Comparison of ENCODE assay signal across 29 mouse cellular contexts in the genomic region with DNA sequence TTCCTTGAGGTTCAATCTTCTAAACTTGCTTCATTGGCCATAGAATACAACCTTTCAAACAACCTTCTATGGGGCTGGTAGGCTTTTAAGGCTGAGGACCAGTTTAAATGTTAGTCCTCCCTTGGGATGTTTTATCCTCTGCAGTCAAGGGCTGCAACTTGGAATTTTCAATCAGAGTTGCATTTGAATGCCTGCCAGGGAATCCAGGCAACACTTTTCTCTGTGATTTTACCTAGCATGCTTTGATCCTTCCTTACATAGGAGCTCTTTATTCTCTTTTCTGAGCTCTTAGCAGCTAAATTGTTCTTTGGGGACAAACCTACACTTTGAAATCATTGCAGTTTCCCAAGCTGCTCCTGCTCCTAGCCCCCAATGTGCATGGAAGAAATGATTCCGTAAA.
A peak's percentile ranks its signal among the peaks of the same experiment; 100 is the strongest.
DNase-seq lines count a peak whose midpoint lies in the region; ATAC-seq and TF ChIP-seq lines count a peak whose summit lies in the region.
"Had no signal": no experiment of that assay in that cellular context is flagged by ENCODE, and none has a peak within 500 bp of the region (broad histone marks: within the 10 kb centered on the region; RNA-seq: fewer than 3 reads in every experiment).

No protein-coding gene starts in this region.

- no peaks in the 10 kb centered on the region for H3K36me3 ChIP-seq in forebrain, embryonic 12.5 days (replicated peaks)
- no peaks in the 10 kb centered on the region for H3K36me3 ChIP-seq in forebrain, embryonic 16.5 days (ENCODE audit: control insufficient read depth, insufficient read depth)
- H3K36me3 ChIP-seq in lung, embryonic 14.5 days (ENCODE audit: insufficient read depth) = no peaks in the 10 kb centered on the region
- H3K36me3 ChIP-seq in limb, embryonic 15.5 days = no peaks in the 10 kb centered on the region
- H3K36me3 ChIP-seq in heart, adult 2 months (ENCODE audit: control insufficient read depth, insufficient read depth, low read length) = no peaks in the 10 kb centered on the region
- H3K36me3 ChIP-seq: embryonic facial prominence, embryonic 15.5 days; heart, embryonic 12.5 days; intestine, embryonic 15.5 days; midbrain, embryonic 13.5 days; neural tube, embryonic 12.5 days had no signal

- no peak overlapping the region for H3K9ac ChIP-seq in forebrain, embryonic 12.5 days
- no peak overlapping the region for H3K9ac ChIP-seq in forebrain, embryonic 16.5 days (replicated peaks; ENCODE audit: low read depth, low read length)
- H3K9ac ChIP-seq in lung, embryonic 14.5 days = no peak overlapping the region
- no peak overlapping the region for H3K9ac ChIP-seq in limb, embryonic 15.5 days
- no peak overlapping the region for H3K9ac ChIP-seq in heart, adult 2 months (ENCODE audit: low read depth, low read length)
- H3K9ac ChIP-seq: embryonic facial prominence, embryonic 15.5 days; heart, embryonic 12.5 days; intestine, embryonic 15.5 days; midbrain, embryonic 13.5 days; neural tube, embryonic 12.5 days had no signal

- H3K4me1 ChIP-seq in forebrain, embryonic 12.5 days = peaks cover 9% of the 10 kb centered on the region
- peaks cover 4% of the 10 kb centered on the region; the same call in 1 of the 2 replicates for H3K4me1 ChIP-seq in forebrain, embryonic 16.5 days (replicated peaks; ENCODE audit: control insufficient read depth, insufficient read depth, low read length)
- no peaks in the 10 kb centered on the region for H3K4me1 ChIP-seq in lung, embryonic 14.5 days (ENCODE audit: insufficient read depth)
- peaks cover 12% of the 10 kb centered on the region for H3K4me1 ChIP-seq in limb, embryonic 15.5 days
- H3K4me1 ChIP-seq in heart, adult 2 months (ENCODE audit: control insufficient read depth, insufficient read depth, low read length) = peaks cover 3% of the 10 kb centered on the region; the same call in 1 of the 2 replicates
- H3K4me1 ChIP-seq: intestine, embryonic 15.5 days; neural tube, embryonic 12.5 days had no signal

- no peak overlapping the region for H3K4me2 ChIP-seq in forebrain, embryonic 12.5 days
- no peak overlapping the region for H3K4me2 ChIP-seq in forebrain, embryonic 16.5 days (ENCODE audit: low read length)
- no peak overlapping the region for H3K4me2 ChIP-seq in lung, embryonic 14.5 days
- no peak overlapping the region for H3K4me2 ChIP-seq in limb, embryonic 15.5 days
- H3K4me2 ChIP-seq: embryonic facial prominence, embryonic 15.5 days; heart, embryonic 12.5 days; intestine, embryonic 15.5 days; liver, embryonic 11.5 days; midbrain, embryonic 13.5 days; neural tube, embryonic 12.5 days had no signal

- 78% methylated on average over 1 of the region's 1 CpGs for WGBS in forebrain, embryonic 12.5 days
- WGBS in forebrain, embryonic 16.5 days = 52% methylated on average over 1 of the region's 1 CpGs
- WGBS in lung, embryonic 14.5 days = 89% methylated on average over 1 of the region's 1 CpGs
- WGBS in limb, embryonic 15.5 days = 44% methylated on average over 1 of the region's 1 CpGs
- 91% methylated on average over 1 of the region's 1 CpGs for WGBS in heart, adult 2 months

- TF ChIP-seq EP300 in heart, adult 2 months (IDR thresholded peaks at IDR 0.05; ENCODE audit: insufficient read depth, low read depth, low read length) = no peak

- H3K27me3 ChIP-seq in forebrain, embryonic 12.5 days = no peaks in the 10 kb centered on the region
- no peaks in the 10 kb centered on the region for H3K27me3 ChIP-seq in forebrain, embryonic 16.5 days (replicated peaks; ENCODE audit: control insufficient read depth, insufficient read depth, low read length)
- no peaks in the 10 kb centered on the region for H3K27me3 ChIP-seq in lung, embryonic 14.5 days (ENCODE audit: insufficient read depth, low read length)
- no peaks in the 10 kb centered on the region for H3K27me3 ChIP-seq in limb, embryonic 15.5 days
- no peaks in the 10 kb centered on the region for H3K27me3 ChIP-seq in heart, adult 2 months (ENCODE audit: control insufficient read depth, insufficient read depth, low read length)
- H3K27me3 ChIP-seq: embryonic facial prominence, embryonic 15.5 days; heart, embryonic 12.5 days; intestine, embryonic 15.5 days; megakaryocyte, embryonic 14.5 days; midbrain, embryonic 13.5 days; neural tube, embryonic 12.5 days; Patski had no signal

- H3K4me3 ChIP-seq in forebrain, embryonic 12.5 days (replicated peaks) = no peak overlapping the region
- no peak overlapping the region for H3K4me3 ChIP-seq in forebrain, embryonic 16.5 days (replicated peaks; ENCODE audit: low read length)
- H3K4me3 ChIP-seq in lung, embryonic 14.5 days (ENCODE audit: low read depth, low read length) = no peak overlapping the region
- H3K4me3 ChIP-seq in limb, embryonic 15.5 days = no peak overlapping the region
- no peak overlapping the region for H3K4me3 ChIP-seq in heart, adult 2 months
- H3K4me3 ChIP-seq: embryonic facial prominence, embryonic 15.5 days; heart, embryonic 12.5 days; intestine, embryonic 15.5 days; megakaryocyte, embryonic 14.5 days; midbrain, embryonic 13.5 days; neural tube, embryonic 12.5 days had no signal

- ATAC-seq in forebrain, embryonic 12.5 days (ENCODE audit: low FRiP score) = no peak
- no peak for ATAC-seq in forebrain, embryonic 16.5 days
- ATAC-seq in lung, embryonic 14.5 days (ENCODE audit: insufficient read depth) = no peak
- ATAC-seq in limb, embryonic 15.5 days (ENCODE audit: insufficient number of reproducible peaks, low FRiP score, low TSS enrichment, low read depth) = no peak
- ATAC-seq: intestine, embryonic 15.5 days; lung, postnatal 0 days; midbrain, embryonic 13.5 days; Patski had no signal

- no peaks in the 10 kb centered on the region for H3K9me3 ChIP-seq in forebrain, embryonic 12.5 days
- H3K9me3 ChIP-seq in forebrain, embryonic 16.5 days (ENCODE audit: control insufficient read depth, low read length) = no peaks in the 10 kb centered on the region
- H3K9me3 ChIP-seq in lung, embryonic 14.5 days (ENCODE audit: low read depth, low read length) = no peaks in the 10 kb centered on the region
- no peaks in the 10 kb centered on the region for H3K9me3 ChIP-seq in limb, embryonic 15.5 days
- H3K9me3 ChIP-seq: embryonic facial prominence, embryonic 15.5 days; heart, embryonic 12.5 days; intestine, embryonic 15.5 days; megakaryocyte, embryonic 14.5 days; midbrain, embryonic 13.5 days; neural tube, embryonic 12.5 days had no signal

- TF ChIP-seq POLR2A in brain, embryonic 14.5 days (IDR thresholded peaks at IDR 0.05; ENCODE audit: borderline replicate concordance, extremely low read depth, insufficient read depth, insufficient read length, poor library complexity, severe bottlenecking) = no peak
- no peak for TF ChIP-seq POLR2A in heart, adult 2 months (IDR thresholded peaks at IDR 0.05; ENCODE audit: insufficient read depth, low read depth, low read length)

- H3K79me2 ChIP-seq in heart, adult 2 months (replicated peaks; ENCODE audit: control insufficient read depth, insufficient read depth, low read length) = 0 out of 2 replicates have a peak, but pooled peaks cover 1% of the 10 kb centered on the region

- 0 out of 2 replicates have a peak overlapping the region, but pooled peaks have one; percentile 25 for H3K27ac ChIP-seq in forebrain, embryonic 12.5 days
- no peak overlapping the region for H3K27ac ChIP-seq in forebrain, embryonic 16.5 days (ENCODE audit: low read length)
- no peak overlapping the region for H3K27ac ChIP-seq in lung, embryonic 14.5 days (ENCODE audit: low read depth)
- peak overlapping the region; percentile 38; the same call in 1 of the 2 replicates for H3K27ac ChIP-seq in limb, embryonic 15.5 days
- H3K27ac ChIP-seq in heart, adult 2 months = no peak overlapping the region
- H3K27ac ChIP-seq: embryonic facial prominence, embryonic 15.5 days; intestine, embryonic 15.5 days; kidney, postnatal 0 days; midbrain, embryonic 13.5 days; neural tube, embryonic 12.5 days had no signal

- DNase-seq in lung, embryonic 14.5 days = peak; percentile 21
- no peak for DNase-seq in lung, adult 18-20 months
- peak; percentile 55 for DNase-seq in brain, embryonic 14.5 days (ENCODE audit: low read depth)
- DNase-seq in heart, adult 2 months = no peak
- DNase-seq: adrenal gland, postnatal 10 days; cerebellum, adult 11-12 months; cerebellum, postnatal 10 days; gastrocnemius, postnatal 36 days; heart, adult 18-20 months; heart, postnatal 4 days; kidney, adult 2 months; kidney, postnatal 4 days; lung, postnatal 4 days; right cerebral cortex, postnatal 4 days; thymus, adult 2 months; thymus, postnatal 36 days had no signal

- intact Hi-C loops in heart, adult 2 months (cut with DNase I) = no loop called here

- TF ChIP-seq CTCF in lung, embryonic 14.5 days (IDR thresholded peaks at IDR 0.05; ENCODE audit: low read depth) = no peak
- TF ChIP-seq CTCF in brain, embryonic 14.5 days (IDR thresholded peaks at IDR 0.05; ENCODE audit: borderline replicate concordance, extremely low read depth, insufficient read depth, insufficient read length) = no peak
- TF ChIP-seq CTCF in heart, adult 2 months (IDR thresholded peaks at IDR 0.05) = no peak

Comparison
In these comparisons a context has a peak if more than half of its experiments do, and no peak if none do; other contexts are left out.
1. H3K27ac ChIP-seq: peak in forebrain, embryonic 12.5 days (single experiment) and limb, embryonic 15.5 days (single experiment); none in forebrain, embryonic 16.5 days (single experiment), lung, embryonic 14.5 days (single experiment) and heart, adult 2 months (single experiment).
2. DNase-seq: peak in lung, embryonic 14.5 days (single experiment) and brain, embryonic 14.5 days (single experiment); none in lung, adult 18-20 months (0 of 2) and heart, adult 2 months (0 of 2).